Mouse (Mus musculus): ENCODE measurements at regions not wholly inside any gene's neighbourhood (a gene's known extent, or its start where the extent isn't known, plus 50 kb on each side); places are given as distances from the start of the nearest gene placed in this dataset.

GRCm38 (mm10) chr7:136832419-136832818 is 62.0 kb upstream of the Mgmt start:
- no peak for TF ChIP-seq GATA1 (IDR thresholded peaks at IDR 0.05; ENCODE audit: low read length)
- no peak for TF ChIP-seq TAL1 (IDR thresholded peaks at IDR 0.05; ENCODE audit: low read length)
